Mouse (Mus musculus) gastrocnemius, adult 18-20 months (tissue): ENCODE data around the gene Tmem156. TPM values are rescaled to one million over a fixed set of nuclear protein-coding genes. Genes with fewer than 3 reads are reported as not detected.

Experiments
- DNase-seq: peaks from one replicate; pipeline ENCODE4 v3.0.0; 2021; ENCODE audit warnings: low spot score
- total RNA-seq, 2 experiments: library from RNA; stranded (reverse); gene quantifications; 2 replicates each; pipeline ENCODE4 v1.2.3; 2021

Gene Tmem156
- total RNA-seq, 2 experiments from 2014 or later, result not detected

- no peak for DNase-seq
Observed at GRCm38 (mm10) chr5:65049880-65050279, 42.1 kb downstream of the Tmem156 start.

GRCm38 (mm10) chr5:65047285-65047855 is 44.6 kb downstream of the Tmem156 start:
- DNase-seq, result no peak

GRCm38 (mm10) chr5:65046442-65047284 is 45.3 kb downstream of the Tmem156 start:
- DNase-seq, result no peak

GRCm38 (mm10) chr5:65045642-65046370 is 46.1 kb downstream of the Tmem156 start:
- no peak for DNase-seq

GRCm38 (mm10) chr5:65043407-65043895 is 48.5 kb downstream of the Tmem156 start:
- DNase-seq, result no peak

GRCm38 (mm10) chr5:65040463-65040862 is 51.5 kb downstream of the Tmem156 start:
- no peak for DNase-seq

GRCm38 (mm10) chr5:65038811-65039571 is 52.9 kb downstream of the Tmem156 start:
- DNase-seq, result peak; percentile 21

- DNase-seq, result no peak
Observed at GRCm38 (mm10) chr5:65038305-65038704, 53.6 kb downstream of the Tmem156 start.

GRCm38 (mm10) chr5:65036597-65036996 is 55.3 kb downstream of the Tmem156 start:
- no peak for DNase-seq

GRCm38 (mm10) chr5:65028019-65028418 is 63.9 kb downstream of the Tmem156 start:
- DNase-seq, result no peak

- no peak for DNase-seq
Observed at GRCm38 (mm10) chr5:65026776-65027175, 65.2 kb downstream of the Tmem156 start.

GRCm38 (mm10) chr5:65025916-65026315 is 66.0 kb downstream of the Tmem156 start:
- no peak for DNase-seq

- DNase-seq, result no peak
Observed at GRCm38 (mm10) chr5:65024641-65025040, 67.3 kb downstream of the Tmem156 start.

- no peak for DNase-seq
Observed at GRCm38 (mm10) chr5:65022006-65022405, 69.9 kb downstream of the Tmem156 start.

GRCm38 (mm10) chr5:65019823-65020222 is 72.1 kb downstream of the Tmem156 start:
- peak; percentile 15 for DNase-seq

GRCm38 (mm10) chr5:65019109-65019508 is 72.8 kb downstream of the Tmem156 start:
- no peak for DNase-seq

GRCm38 (mm10) chr5:65015508-65015907 is 76.4 kb downstream of the Tmem156 start:
- DNase-seq, result no peak

- DNase-seq, result no peak
Observed at GRCm38 (mm10) chr5:65011901-65012573, 79.9 kb downstream of the Tmem156 start.

GRCm38 (mm10) chr5:65006011-65006491 is 85.9 kb downstream of the Tmem156 start:
- no peak for DNase-seq

GRCm38 (mm10) chr5:65005251-65005650 is 86.7 kb downstream of the Tmem156 start:
- DNase-seq, result no peak
